Mouse (Mus musculus) liver, embryonic 14.5 days (tissue): ENCODE results near the gene 1700028P14Rik.

Experiments used
- CTCF ChIP-seq: IDR thresholded peaks from 2 replicates; pipeline ENCODE4 v1.5.1; 2016; ENCODE audit warnings: antibody characterized with exemption, low read depth, control low read depth
- EP300 ChIP-seq: IDR thresholded peaks from 2 replicates; pipeline ENCODE4 v1.6.1; 2016; ENCODE audit warnings: antibody characterized with exemption, low read depth

DNA sequence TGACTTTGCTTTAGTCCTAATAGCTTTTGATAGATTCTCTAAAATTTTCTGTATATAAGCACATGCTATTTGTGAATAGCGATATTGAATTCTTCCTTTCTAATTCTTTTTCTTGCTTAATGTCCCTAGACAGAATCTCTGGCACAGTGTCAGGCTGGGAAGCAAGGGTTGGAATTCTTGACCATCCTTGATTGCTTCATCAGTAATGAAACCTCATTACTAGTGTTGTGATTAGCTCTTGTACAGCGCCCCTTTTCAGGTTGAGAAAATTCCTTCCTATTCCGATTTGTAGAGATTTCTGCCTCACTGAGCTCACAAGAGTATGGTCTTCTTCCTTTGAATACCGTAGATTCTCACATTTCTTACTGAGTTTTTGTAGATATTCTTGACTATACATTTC, 109.9 kb downstream of the 1700028P14Rik start:
- TF ChIP-seq EP300: no peak
- no peak for TF ChIP-seq CTCF
